Mouse (Mus musculus) MEL (cell line): Measurements from ENCODE around the gene Gria3. TPM values are rescaled to one million over a fixed set of nuclear protein-coding genes. Genes with fewer than 3 reads are reported as not detected.

Experiments
- DNase-seq: peaks from one replicate; pipeline ENCODE4 v3.0.0; 2011; ENCODE audit warnings: low read depth, low spot score
- H3K27ac ChIP-seq: 2 replicates; pipeline ENCODE4 v1.5.1; 2012; ENCODE audit warnings: low read depth, mild to moderate bottlenecking, control low read depth, low read length, moderate library complexity; ENCODE audit not compliant: control insufficient read depth
- H3K27me3 ChIP-seq, 2 experiments: fragments of 150-350 bp in 1 of 2; sonication (generic) in 1 of 2; 2 replicates each; pipeline ENCODE4 v1.6.1; 2012; ENCODE audit warnings: low read length in 2 of 2, mild to moderate bottlenecking in 2 of 2, improper control_type of control experiment in 1 of 2, moderate library complexity in 1 of 2; ENCODE audit not compliant: insufficient read depth in 2 of 2, control insufficient read depth in 1 of 2
- H3K36me3 ChIP-seq, 2 experiments: 2 replicates each; pipeline ENCODE4 v1.6.1; 2012 to 2014; ENCODE audit warnings: low read length in 2 of 2, improper control_type of control experiment in 1 of 2, inconsistent platforms in 1 of 2, mild to moderate bottlenecking in 1 of 2; ENCODE audit not compliant: insufficient read depth in 2 of 2, control insufficient read depth in 1 of 2
- H3K4me1 ChIP-seq, 2 experiments: fragments of 150-350 bp in 1 of 2; sonication (generic) in 1 of 2; 2 replicates each; pipeline ENCODE4 v1.6.1; 2012; ENCODE audit warnings: low read length in 2 of 2, improper control_type of control experiment in 1 of 2, mild to moderate bottlenecking in 1 of 2; ENCODE audit not compliant: insufficient read depth in 2 of 2, control insufficient read depth in 1 of 2
- H3K4me3 ChIP-seq, 2 experiments: fragments of 150-350 bp in 1 of 2; sonication (generic) in 1 of 2; 2 replicates each; pipeline ENCODE4 v1.5.1; 2012; ENCODE audit warnings: low read depth in 2 of 2, low read length in 2 of 2, mild to moderate bottlenecking in 2 of 2, moderate library complexity in 2 of 2, control low read depth in 1 of 2, improper control_type of control experiment in 1 of 2; ENCODE audit not compliant: control insufficient read depth in 1 of 2, insufficient read depth in 1 of 2
- H3K79me2 ChIP-seq: 2 replicates; pipeline ENCODE4 v1.6.1; 2012; ENCODE audit warnings: mild to moderate bottlenecking, low read length, moderate library complexity; ENCODE audit not compliant: control insufficient read depth, poor library complexity, insufficient read depth
- H3K9ac ChIP-seq: 2 replicates; pipeline ENCODE4 v1.6.1; 2012; ENCODE audit warnings: low read depth, mild to moderate bottlenecking, control low read depth, low read length, moderate library complexity; ENCODE audit not compliant: control insufficient read depth, poor library complexity, severe bottlenecking
- H3K9me3 ChIP-seq: fragments of 150-350 bp; sonication (generic); replicated peaks from 2 replicates; pipeline ENCODE4 v1.6.1; 2012; ENCODE audit warnings: mild to moderate bottlenecking, low read length, improper control_type of control experiment, moderate library complexity; ENCODE audit not compliant: insufficient read depth
- BHLHE40 ChIP-seq: IDR thresholded peaks from 2 replicates; pipeline ENCODE4 v1.6.1; 2012; ENCODE audit warnings: low read depth, mild to moderate bottlenecking, inconsistent platforms, low read length, improper control_type of control experiment, borderline replicate concordance
- CHD1 ChIP-seq: IDR thresholded peaks from 2 replicates; pipeline ENCODE4 v1.6.1; 2012; ENCODE audit warnings: low read depth, mild to moderate bottlenecking, inconsistent platforms, low read length, improper control_type of control experiment
- ETS1 ChIP-seq: IDR thresholded peaks from 2 replicates; pipeline ENCODE4 v1.6.1; 2012; ENCODE audit warnings: low read depth, mild to moderate bottlenecking, inconsistent platforms, low read length, improper control_type of control experiment, moderate library complexity
- GABPA ChIP-seq: IDR thresholded peaks from 2 replicates; pipeline ENCODE4 v1.6.1; 2012; ENCODE audit warnings: low read depth, mild to moderate bottlenecking, inconsistent platforms, low read length, improper control_type of control experiment, moderate library complexity
- JUND ChIP-seq: IDR thresholded peaks from 2 replicates; pipeline ENCODE4 v1.6.1; 2011; ENCODE audit warnings: low read depth, mild to moderate bottlenecking, improper control_type of control experiment, low read length
- MEF2A ChIP-seq: IDR thresholded peaks from 2 replicates; pipeline ENCODE4 v1.6.1; 2014; ENCODE audit warnings: low read depth, mild to moderate bottlenecking, inconsistent platforms, low read length, improper control_type of control experiment; ENCODE audit not compliant: poor library complexity, insufficient replicate concordance, severe bottlenecking; ENCODE audit errors: extremely low read depth
- NELFE ChIP-seq: IDR thresholded peaks from 2 replicates; pipeline ENCODE4 v1.6.1; 2011; ENCODE audit warnings: low read depth, low read length, improper control_type of control experiment
- POLR2AphosphoS2 ChIP-seq: IDR thresholded peaks from 2 replicates; pipeline ENCODE4 v1.6.1; 2011; ENCODE audit warnings: low read length, improper control_type of control experiment
- POLR2AphosphoS5 ChIP-seq: IDR thresholded peaks from 2 replicates; pipeline ENCODE4 v1.6.1; 2012; ENCODE audit warnings: low read depth, borderline replicate concordance, mild to moderate bottlenecking, inconsistent platforms, low read length, moderate library complexity, mixed read lengths
- TAL1 ChIP-seq: IDR thresholded peaks from 2 replicates; pipeline ENCODE4 v1.6.1; 2012; ENCODE audit warnings: mild to moderate bottlenecking, inconsistent platforms, low read length, moderate library complexity, mixed read lengths
- USF2 ChIP-seq, 2 experiments: IDR thresholded peaks; 2 replicates each; pipeline ENCODE4 v1.6.1; 2011 to 2012; ENCODE audit warnings: improper control_type of control experiment in 2 of 2, low read length in 2 of 2, borderline replicate concordance in 1 of 2, inconsistent platforms in 1 of 2, low read depth in 1 of 2, mild to moderate bottlenecking in 1 of 2; ENCODE audit not compliant: insufficient read depth in 1 of 2
- polyA plus RNA-seq, 2 experiments: library from polyadenylated mRNA; stranded (reverse) in 1 of 2; unstranded in 1 of 2; fragments of >175 nt in 1 of 2; fragments of >200 nt in 1 of 2; gene quantifications; 2 replicates each; pipeline versions ENCODE4 v1.2.1 to v1.2.4; 2012; ENCODE audit warnings: low replicate concordance in 2 of 2, low read depth in 1 of 2; ENCODE audit not compliant: insufficient read length in 2 of 2, insufficient read depth in 1 of 2, missing spikeins in 1 of 2
- total RNA-seq: library from RNA; depleted of rRNA; stranded (reverse); fragments of 300-350 nt; gene quantifications from 2 replicates; pipeline ENCODE4 v1.2.3, GENCODE M21; 2012

The Gria3 gene
- total and polyA plus RNA-seq, 3 experiments: not detected

- DNase-seq: no peak
- no peak for TF ChIP-seq BHLHE40
- TF ChIP-seq MEF2A: no peak
- TF ChIP-seq GABPA: no peak
- TF ChIP-seq NELFE: no peak
- TF ChIP-seq POLR2AphosphoS5: no peak
- TF ChIP-seq JUND: no peak
- TF ChIP-seq POLR2AphosphoS2: no peak
- TF ChIP-seq ETS1: no peak
- TF ChIP-seq, all 39 proteins: peak for 0
- Histone ChIP-seq H3K27ac (no peak overlapping the region), H3K4me1 (no peaks in the 10 kb centered on the region), H3K9me3 (no peaks in the 10 kb centered on the region), H3K79me2 (no peaks in the 10 kb centered on the region), H3K27me3 (no peaks in the 10 kb centered on the region), H3K36me3 (no peaks in the 10 kb centered on the region), H3K4me3 (no peak overlapping the region), H3K9ac (no peak overlapping the region)
Measured at GRCm38 (mm10) chrX:41688869-41689268, 288.2 kb downstream of the Gria3 start.

GRCm38 (mm10) chrX:41692076-41692475, 291.4 kb downstream of the Gria3 start:
- DNase-seq: no peak
- no peaks in the 10 kb centered on the region for H3K4me1 ChIP-seq
- no peaks in the 10 kb centered on the region for H3K79me2 ChIP-seq
- no peak for TF ChIP-seq USF2 (IDR thresholded peaks at IDR 0.05; ENCODE audit: borderline replicate concordance in 1 of 2, insufficient read depth in 1 of 2, low read depth in 1 of 2, low read length in 2 of 2)
- TF ChIP-seq TAL1: no peak
- no peak for TF ChIP-seq ETS1
- TF ChIP-seq CHD1: no peak
- H3K9ac ChIP-seq: no peak overlapping the region
- no peak overlapping the region for H3K27ac ChIP-seq
- H3K9me3 ChIP-seq: no peaks in the 10 kb centered on the region
- H3K4me3 ChIP-seq: no peak overlapping the region
- H3K36me3 ChIP-seq: no peaks in the 10 kb centered on the region
- no peaks in the 10 kb centered on the region for H3K27me3 ChIP-seq
